Mouse (Mus musculus) ovary, postnatal 36 days (tissue): ENCODE results near the gene Rps28.

Experiments
- DNase-seq: peaks from one replicate; pipeline ENCODE4 v3.0.0; 2022; ENCODE audit warnings: low spot score, mixed read lengths

Gene Rps28

DNA sequence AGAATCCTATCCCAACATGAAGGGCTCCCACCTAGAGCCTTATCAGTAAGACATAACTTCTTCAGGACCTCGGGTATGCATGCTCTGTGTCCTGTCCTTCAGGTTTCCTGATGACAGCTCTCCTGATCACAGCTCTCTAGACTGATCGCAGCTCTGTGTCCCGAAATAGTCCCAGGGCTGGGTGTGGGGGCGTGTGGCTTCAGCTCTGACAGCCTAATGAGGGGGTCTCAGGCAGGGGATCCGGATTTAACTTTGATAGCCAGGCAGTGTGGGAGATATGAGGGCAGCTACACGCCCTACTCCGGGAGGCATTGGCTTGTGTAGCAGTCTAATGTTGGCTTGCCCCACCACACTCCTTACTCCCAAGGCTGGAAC, 13.2 kb downstream of the Rps28 start:
- no peak for DNase-seq

DNA sequence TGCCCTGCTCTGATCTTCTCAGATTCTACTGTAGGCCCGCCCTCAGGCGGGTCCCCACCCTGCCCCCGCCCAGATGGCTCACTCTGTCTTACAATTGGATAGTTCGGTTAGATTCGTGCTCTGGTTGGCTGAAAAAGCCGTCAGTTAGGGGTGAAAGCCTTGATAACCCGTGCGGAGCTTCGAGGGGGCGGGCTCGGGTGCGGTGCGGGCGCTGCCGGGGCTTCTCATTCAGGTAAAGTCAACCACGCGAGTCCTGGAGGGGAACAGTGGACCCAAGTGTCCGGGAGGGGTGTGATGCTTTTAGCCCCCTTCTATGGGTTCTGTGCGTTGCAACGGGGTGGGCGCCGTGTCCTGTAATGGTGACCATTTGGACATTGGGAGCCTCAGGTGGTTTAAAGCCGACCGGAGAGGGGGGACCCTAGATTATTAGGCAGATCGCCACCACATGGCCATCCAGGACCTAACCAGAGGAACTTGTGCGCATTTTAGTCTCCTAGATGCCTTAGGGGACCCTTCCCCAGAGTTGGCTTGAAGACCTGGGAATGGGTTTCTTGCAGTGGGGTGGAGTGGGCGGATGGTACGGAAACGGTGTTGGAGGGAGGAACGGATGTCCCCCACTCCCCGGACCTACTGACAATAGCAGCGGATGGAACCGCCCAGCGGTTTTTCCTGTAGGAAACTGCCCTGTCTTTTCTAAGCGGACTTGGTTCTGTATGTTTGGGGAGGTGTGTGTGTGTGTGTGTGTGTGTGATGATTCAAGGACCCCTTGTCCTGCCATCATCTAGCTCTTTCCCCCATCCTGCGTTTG, 13.8 kb downstream of the Rps28 start, which contains the start of gene Kank3:
TSS of gene Kank3 (plus strand) at position 186 of the 808 bp plus-strand sequence.
- peak; percentile 86 for DNase-seq

DNA sequence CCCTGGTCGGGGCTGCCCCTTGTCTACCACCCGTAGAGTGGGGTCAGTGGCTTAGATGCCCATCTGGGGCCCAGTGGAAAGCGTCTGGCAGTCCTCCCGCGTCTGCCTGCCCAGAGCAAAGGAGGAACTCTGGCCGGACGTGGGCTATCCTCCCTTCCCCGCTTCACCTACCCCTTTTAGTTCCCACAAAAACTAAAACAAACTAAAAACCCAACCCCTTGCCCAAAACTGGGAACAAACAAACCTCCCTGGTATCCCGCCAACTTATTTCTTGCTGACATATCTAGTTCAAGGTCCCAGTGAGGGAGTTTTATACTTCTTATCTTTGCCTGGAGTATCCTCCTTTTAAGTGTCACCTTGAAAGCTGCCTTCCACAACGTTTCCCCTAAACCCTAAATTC, 16.2 kb downstream of the Rps28 start:
- no peak for DNase-seq

DNA sequence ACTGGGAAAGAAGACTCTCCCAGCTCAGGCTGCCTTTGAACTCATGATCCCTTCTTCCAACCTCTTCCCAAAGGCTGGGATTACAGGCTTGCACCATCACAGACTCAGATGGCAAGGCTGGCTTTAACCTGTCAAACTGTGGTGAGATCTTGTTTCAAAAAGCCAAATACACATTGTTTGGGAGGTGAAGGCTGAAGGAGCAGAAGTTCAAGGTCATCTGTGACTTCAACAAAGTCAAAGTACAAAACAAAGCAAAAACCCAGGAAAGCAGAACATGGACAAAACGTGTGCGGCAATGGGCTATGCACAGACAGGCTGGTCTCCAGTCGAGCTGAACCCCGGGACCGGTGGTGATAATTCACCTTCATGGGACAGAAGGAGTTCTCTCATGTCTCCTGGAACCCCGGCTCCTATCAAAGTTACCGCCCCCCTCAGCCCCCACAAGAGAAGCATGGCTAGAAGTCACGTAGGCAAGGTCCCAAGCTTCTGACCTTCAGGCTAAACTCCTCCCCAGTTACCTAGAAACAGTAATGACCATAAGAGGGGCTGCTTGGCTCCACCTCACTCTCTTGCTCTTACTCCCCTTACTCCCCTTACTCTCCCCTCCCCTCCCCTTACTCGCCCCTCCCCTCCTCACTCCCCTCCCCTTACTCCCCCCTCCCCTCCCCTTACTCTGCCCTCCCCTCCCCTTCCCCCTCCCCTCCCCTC, 17.0 kb downstream of the Rps28 start:
- DNase-seq, result no peak

GRCm38 (mm10) chr17:33804745-33805144, 19.6 kb downstream of the Rps28 start:
- DNase-seq, result no peak

- no peak for DNase-seq
Measured at GRCm38 (mm10) chr17:33804205-33804604, 20.2 kb downstream of the Rps28 start.

GRCm38 (mm10) chr17:33802221-33802620, 22.1 kb downstream of the Rps28 start:
- no peak for DNase-seq

DNA sequence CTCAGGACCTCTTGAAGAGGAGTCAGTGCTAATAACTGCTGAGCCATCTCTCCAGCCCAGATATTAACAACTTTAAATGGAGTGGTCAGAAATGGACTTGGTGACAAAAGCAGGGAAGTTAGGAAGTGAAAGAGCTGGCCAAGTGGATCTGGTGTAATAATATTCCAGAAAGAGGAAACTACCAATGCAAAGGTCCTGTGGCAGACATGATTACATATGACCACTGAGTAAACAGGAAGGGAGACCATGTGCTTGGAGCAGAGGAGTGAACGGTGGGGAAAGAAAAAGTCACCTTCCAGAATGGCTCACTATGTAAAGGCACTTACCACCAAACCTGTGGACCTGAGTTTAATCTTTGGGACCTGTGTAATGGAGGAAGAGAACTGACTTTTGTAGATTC, 25.1 kb downstream of the Rps28 start:
- DNase-seq, result no peak

DNA sequence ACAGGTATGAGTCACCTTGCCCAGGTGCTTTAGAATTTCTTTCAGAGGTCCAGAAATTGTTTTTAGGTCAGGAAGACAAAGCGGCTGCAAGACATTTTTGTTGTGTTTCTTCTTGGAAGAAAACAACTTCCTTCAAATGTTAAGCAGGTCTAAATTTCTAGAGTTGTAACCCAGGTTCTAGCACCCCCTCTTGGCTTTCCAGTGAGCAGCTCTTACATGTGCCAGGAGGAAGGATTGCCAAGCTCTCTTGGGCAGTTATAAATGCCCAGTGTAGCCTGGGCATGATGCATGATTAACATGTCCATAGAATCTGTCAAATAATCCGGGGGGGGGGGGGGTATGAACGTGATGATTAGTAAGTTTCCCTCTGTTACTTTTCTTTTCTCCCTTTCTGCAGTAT, 26.1 kb downstream of the Rps28 start:
- DNase-seq, result no peak

- no peak for DNase-seq
Measured at GRCm38 (mm10) chr17:33788732-33789131, 35.6 kb downstream of the Rps28 start.

GRCm38 (mm10) chr17:33786375-33786774, 38.0 kb downstream of the Rps28 start:
- DNase-seq, result no peak

DNA sequence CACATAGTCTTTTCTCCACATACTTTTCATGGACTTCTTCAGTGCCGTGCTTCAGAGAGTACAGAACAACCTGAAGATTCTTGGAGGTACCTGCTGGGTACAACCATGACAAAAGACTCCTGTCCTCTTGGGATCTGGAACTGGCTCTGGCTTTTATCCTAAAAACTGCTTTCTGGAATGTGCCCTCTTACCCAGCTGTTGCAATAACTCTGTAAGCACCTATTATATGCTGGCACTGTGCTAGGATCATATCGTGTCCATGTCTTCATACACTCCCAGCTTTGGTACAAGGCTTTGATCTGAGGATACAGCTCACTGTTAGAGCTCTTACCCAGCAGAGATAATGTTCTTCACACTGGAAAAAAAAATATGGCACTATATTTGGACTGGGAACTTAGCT, 39.4 kb downstream of the Rps28 start:
- DNase-seq, result no peak

DNA sequence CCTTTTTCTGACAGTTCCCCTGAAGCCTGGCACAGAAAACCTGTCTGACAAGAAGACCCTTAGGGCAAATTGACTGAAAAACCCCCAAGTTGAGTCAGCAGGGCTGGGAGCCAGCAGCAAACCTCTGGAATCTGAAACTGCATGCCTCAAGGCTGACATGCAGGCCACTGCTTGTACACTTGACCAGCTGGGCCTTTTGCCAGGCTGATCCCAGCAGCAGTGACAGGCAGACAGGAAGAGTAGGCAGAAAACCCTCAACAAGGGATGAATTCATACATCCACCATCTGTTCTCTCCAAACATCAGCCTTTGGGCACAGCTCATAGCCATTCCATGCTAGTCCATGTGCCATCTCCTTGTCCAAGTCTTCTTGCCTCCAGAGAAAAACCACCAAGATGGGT, 41.0 kb downstream of the Rps28 start:
- peak; percentile 79 for DNase-seq

- no peak for DNase-seq
Measured at GRCm38 (mm10) chr17:33782067-33782466, 42.3 kb downstream of the Rps28 start.

DNA sequence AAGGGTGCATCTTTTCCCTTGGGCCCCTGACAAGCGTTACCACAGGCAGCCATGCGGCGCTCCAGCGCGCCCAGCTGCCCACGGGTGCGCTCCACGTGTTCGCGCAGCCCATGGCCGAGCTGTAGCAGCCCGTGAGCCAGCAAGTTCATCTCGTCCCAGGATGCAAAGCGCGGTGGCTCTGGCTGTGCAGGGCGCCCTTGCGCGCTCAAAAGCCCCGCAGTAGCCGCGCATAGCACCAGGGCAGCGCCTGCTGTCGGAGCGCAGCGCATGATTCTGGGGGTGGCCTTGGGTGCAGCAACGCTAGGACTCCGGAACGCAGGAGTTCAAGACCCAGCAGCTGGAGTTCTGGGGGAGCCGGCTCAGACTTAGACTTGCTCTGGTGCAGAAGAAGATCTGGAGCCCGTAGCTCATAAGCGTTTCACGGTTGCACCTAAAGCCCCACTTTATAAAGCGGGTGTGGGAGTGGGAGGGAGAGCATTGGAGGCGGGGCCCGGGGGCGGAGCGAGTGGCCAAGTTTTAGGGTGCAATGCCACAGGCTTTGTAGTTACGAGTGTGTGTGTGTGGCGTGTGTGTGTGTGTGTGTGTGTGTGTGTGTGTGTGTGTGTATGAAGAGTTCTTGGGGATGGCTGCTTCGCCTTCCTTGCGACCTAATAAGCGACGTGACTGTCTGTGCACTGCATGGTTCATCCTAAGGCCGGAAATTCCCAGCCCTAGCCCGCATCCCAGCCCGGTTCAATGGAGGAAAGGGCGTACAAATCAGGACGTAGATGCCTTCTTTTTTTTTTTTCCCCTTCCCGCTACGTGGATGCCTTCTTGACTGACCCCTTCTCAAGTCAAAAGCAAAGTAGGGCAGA, 43.0 kb downstream of the Rps28 start, which contains the start of gene Angptl4:
TSS of gene Angptl4 (minus strand) at position 707 of the 854 bp plus-strand sequence.
- DNase-seq, result peak; percentile 82

- peak; percentile 51 for DNase-seq
Measured at GRCm38 (mm10) chr17:33780431-33780830, 43.9 kb downstream of the Rps28 start.

DNA sequence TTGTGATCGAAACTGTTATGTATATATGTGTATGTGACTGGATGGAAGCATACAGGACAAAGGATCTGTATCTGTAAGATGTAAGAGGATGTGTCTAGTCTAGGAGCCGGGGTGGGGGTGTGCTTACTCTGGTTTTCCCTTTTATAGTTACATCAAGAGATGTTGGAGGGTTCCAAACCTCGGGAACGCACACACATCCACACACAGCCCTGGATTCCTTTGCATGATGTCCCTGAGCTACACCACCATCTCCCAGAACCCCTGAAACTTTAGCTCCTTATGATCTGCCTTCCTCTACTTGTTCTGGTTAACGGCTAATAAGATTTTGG, 44.4 kb downstream of the Rps28 start:
- no peak for DNase-seq

DNA sequence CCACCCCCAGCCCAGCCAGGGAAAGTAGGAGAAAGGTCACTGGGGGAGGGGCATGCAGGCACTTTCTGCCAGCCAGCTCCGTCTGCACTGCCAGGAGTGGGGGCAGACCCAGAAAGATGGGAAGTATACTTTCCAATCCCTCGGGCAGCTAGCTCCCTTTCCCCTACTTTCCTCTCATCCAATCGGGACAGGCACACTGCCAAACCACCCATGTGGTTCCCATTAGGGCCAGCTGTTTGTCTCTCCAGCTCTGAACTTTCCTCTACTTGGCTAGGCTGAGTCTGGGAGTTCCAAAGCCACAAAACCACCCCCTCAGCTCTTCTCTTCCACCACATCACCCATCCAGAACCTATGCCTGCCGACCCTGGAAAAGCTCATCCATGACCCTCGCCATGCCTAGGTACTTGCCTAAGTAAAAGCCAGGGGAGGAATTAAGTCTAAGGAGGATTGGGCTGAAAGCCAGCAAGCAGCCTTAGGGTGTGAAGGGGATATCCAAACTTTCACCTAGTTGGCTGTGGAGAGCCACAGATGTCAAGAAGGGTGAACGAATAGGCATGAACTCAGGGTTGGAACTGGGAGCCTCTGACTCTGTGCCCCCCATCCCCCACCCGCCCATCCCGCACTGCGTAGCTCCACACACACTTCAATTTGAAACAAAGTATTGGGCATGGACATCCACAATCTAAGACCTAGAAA, 44.9 kb downstream of the Rps28 start:
- DNase-seq, result peak; percentile 91

GRCm38 (mm10) chr17:33775287-33775686, 49.1 kb downstream of the Rps28 start:
- no peak for DNase-seq

DNA sequence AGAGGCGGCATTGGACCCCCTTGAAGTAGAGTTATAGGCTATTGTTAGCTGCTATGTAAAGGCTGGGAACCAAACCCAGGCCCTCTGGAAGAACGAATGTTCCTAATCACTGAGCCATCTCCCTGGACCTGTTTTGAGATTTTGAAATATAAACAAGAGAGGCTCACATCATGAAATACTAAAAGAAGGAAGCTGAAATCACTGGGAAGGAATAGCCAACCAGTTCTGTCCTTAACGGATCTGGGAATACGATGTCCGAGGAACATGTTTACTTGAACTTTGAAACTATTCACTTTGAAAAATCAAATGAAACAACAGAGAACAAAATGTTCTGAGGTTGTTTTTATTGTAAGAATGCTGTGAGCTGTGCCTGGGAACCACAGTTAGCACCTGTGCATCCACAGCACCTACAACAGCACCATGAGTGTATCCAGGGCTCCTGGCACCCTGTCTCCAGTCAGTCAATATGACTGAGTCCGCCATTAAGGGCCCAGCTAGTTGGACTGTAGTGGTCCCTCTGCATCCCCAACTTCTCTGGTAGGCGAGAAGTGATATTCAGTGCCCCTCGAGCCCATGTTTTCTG, 49.7 kb downstream of the Rps28 start:
- no peak for DNase-seq

DNA sequence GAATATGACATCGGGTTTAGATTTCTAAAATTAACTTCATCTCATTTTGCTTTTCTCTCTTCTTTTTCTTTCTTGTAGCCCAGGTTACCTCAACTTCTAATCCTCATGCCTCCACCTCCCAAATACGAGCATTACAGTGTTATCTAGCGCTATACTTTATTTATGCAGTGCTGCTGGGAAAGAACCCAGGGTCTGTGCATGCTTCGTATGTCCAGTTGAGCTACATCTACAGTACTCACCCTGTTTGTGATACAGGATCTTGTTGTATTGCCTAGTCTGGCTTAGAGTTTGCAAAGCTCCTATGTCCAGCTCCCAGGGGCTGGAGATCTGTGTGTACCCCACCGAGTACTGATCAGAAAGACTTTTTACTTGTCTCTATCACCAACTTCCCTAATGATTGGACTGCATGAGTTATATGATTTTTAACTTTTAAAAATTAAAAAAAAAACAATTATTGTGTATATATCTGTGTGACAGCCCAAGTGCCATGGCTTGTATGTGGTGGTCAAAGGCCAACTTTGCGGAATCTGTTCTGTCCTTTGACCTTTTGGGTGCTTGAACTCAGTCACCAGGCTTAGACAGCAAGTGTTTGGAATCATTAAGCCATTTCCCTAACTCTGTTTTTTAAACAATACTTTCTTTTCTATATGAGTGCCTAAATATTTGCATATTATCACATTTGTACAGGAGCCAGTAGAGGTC, 50.3 kb downstream of the Rps28 start:
- DNase-seq, result no peak
